Mouse (Mus musculus) small intestine, adult 2 months (tissue): ENCODE measurements around the gene Samd4b. TPM values are rescaled to one million over a fixed set of nuclear protein-coding genes. Genes with fewer than 3 reads are reported as not detected.

Experiments used
- H3K27ac ChIP-seq: fragments of 200-500 bp; 2 replicates; pipeline ENCODE4 v1.5.1; 2012; ENCODE audit warnings: low read depth, low read length, control low read depth, inconsistent platforms; ENCODE audit not compliant: insufficient read depth
- H3K27me3 ChIP-seq: fragments of 200-500 bp; 2 replicates; pipeline ENCODE4 v1.6.1; 2012; ENCODE audit warnings: mild to moderate bottlenecking, moderate library complexity, low read length, inconsistent platforms; ENCODE audit not compliant: control insufficient read depth, insufficient read depth
- H3K36me3 ChIP-seq: fragments of 200-500 bp; 2 replicates; pipeline ENCODE4 v1.6.1; 2012; ENCODE audit warnings: mild to moderate bottlenecking, low read length, control low read depth, inconsistent platforms; ENCODE audit not compliant: control insufficient read depth, insufficient read depth
- H3K4me1 ChIP-seq: fragments of 200-500 bp; 2 replicates; pipeline ENCODE4 v1.6.1; 2012; ENCODE audit warnings: low read length, inconsistent platforms, mixed read lengths; ENCODE audit not compliant: control insufficient read depth, insufficient read depth, insufficient read length
- H3K4me3 ChIP-seq: fragments of 200-500 bp; 2 replicates; pipeline ENCODE4 v1.5.1; 2012; ENCODE audit warnings: low read depth, mild to moderate bottlenecking, control low read depth, inconsistent platforms, low read length, moderate library complexity
- CTCF ChIP-seq: fragments of 200-500 bp; IDR thresholded peaks from 2 replicates; pipeline ENCODE4 v1.5.1; 2012; ENCODE audit warnings: low read depth, mild to moderate bottlenecking, control low read depth, inconsistent platforms, low read length, moderate library complexity, mixed read lengths; ENCODE audit not compliant: insufficient replicate concordance, insufficient read length; ENCODE audit errors: extremely low read depth
- POLR2A ChIP-seq: fragments of 200-500 bp; IDR thresholded peaks from 2 replicates; pipeline ENCODE4 v1.6.1; 2012; ENCODE audit warnings: low read depth, mild to moderate bottlenecking, control low read depth, inconsistent platforms, low read length, moderate library complexity
- WGBS: fragments of 180-500 bp; shearing (Covaris S2); methylation state at CpG from one replicate; pipeline ENCODE4 v1.1.7; 2018; 5-methylcytosine and 5-hydroxymethylcytosine counted together
- polyA plus RNA-seq: library from polyadenylated mRNA; depleted of rRNA; stranded (reverse); fragments of >200 nt; gene quantifications from 2 replicates; pipeline ENCODE4 v1.2.3, GENCODE M21; 2012

Samd4b gene
- polyA plus RNA-seq, 1 experiment = 82.0 TPM

DNA sequence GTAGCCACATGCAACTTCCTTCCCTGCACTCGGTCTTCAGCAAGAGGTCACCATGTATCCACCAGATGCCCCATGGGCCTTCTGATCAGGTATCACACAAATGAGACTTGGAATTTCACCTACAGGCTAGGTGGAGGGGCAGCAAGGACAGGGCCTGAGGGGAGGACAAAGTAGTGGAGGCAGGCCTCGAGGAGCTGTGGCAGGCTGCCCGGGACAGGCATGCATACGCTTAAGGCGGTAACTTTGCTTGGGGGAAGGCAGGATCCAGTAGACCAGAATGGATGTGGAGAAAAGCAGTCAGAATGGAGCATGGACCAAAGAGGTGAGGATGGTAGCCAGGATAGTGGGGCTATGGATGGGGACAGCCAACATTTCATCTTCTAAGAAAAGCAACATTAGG is 18.1 kb downstream of the Samd4b start:
- Histone ChIP-seq H3K4me3 (no peak overlapping the region), H3K4me1 (peaks cover 75% of the 10 kb centered on the region), H3K27ac (no peak overlapping the region), H3K27me3 (no peaks in the 10 kb centered on the region), H3K36me3 (no peaks in the 10 kb centered on the region)
- WGBS = 62% methylated on average over 5 of the region's 5 CpGs
- TF ChIP-seq POLR2A = no peak
- no peak for TF ChIP-seq CTCF

GRCm38 (mm10) chr7:28578543-28579053 is 19.3 kb downstream of the Samd4b start:
- no peak for TF ChIP-seq POLR2A
- TF ChIP-seq CTCF = no peak
- peaks cover 74% of the 10 kb centered on the region for H3K4me1 ChIP-seq
- WGBS = 61% methylated on average over 5 of the region's 5 CpGs

GRCm38 (mm10) chr7:28577826-28578542 is 20.0 kb downstream of the Samd4b start:
- Histone ChIP-seq H3K36me3 (no peaks in the 10 kb centered on the region), H3K4me1 (peaks cover 79% of the 10 kb centered on the region), H3K27ac (peak overlapping the region; percentile 5), H3K27me3 (no peaks in the 10 kb centered on the region), H3K4me3 (no peak overlapping the region)
- TF ChIP-seq CTCF = no peak
- TF ChIP-seq POLR2A = no peak
- 40% methylated on average over 9 of the region's 9 CpGs for WGBS

More at GRCm38 (mm10) chr7:28578543-28579053, 19.3 kb downstream of the Samd4b start:
- H3K27ac ChIP-seq = peak overlapping the region; percentile 5; the same call in 1 of the 2 replicates
- no peaks in the 10 kb centered on the region for H3K36me3 ChIP-seq
- H3K4me3 ChIP-seq = no peak overlapping the region
- no peaks in the 10 kb centered on the region for H3K27me3 ChIP-seq

- no peak overlapping the region for H3K4me3 ChIP-seq
- H3K27ac ChIP-seq = peak overlapping the region; percentile 5; the same call in 1 of the 2 replicates
- peaks cover 85% of the 10 kb centered on the region for H3K4me1 ChIP-seq
- TF ChIP-seq POLR2A (no peak), CTCF (no peak)
- no peaks in the 10 kb centered on the region for H3K36me3 ChIP-seq
- H3K27me3 ChIP-seq = no peaks in the 10 kb centered on the region
- WGBS = 32% methylated on average over 5 of the region's 5 CpGs
Observed at GRCm38 (mm10) chr7:28576271-28576914, 21.6 kb downstream of the Samd4b start.

GRCm38 (mm10) chr7:28575597-28575996 is 22.3 kb downstream of the Samd4b start:
- WGBS = 85% methylated on average over 11 of the region's 11 CpGs
- Histone ChIP-seq H3K4me1 (peaks cover 88% of the 10 kb centered on the region), H3K36me3 (no peaks in the 10 kb centered on the region), H3K27me3 (no peaks in the 10 kb centered on the region), H3K27ac (no peak overlapping the region), H3K4me3 (no peak overlapping the region)
- TF ChIP-seq POLR2A (no peak), CTCF (no peak)

GRCm38 (mm10) chr7:28573236-28573635 is 24.7 kb downstream of the Samd4b start:
- 73% methylated on average over 3 of the region's 3 CpGs for WGBS
- H3K36me3 ChIP-seq = peaks cover 12% of the 10 kb centered on the region
- H3K4me1 ChIP-seq = peaks cover 83% of the 10 kb centered on the region
- no peak overlapping the region for H3K4me3 ChIP-seq
- H3K27ac ChIP-seq = peak overlapping the region; percentile 88
- TF ChIP-seq CTCF (no peak), POLR2A (no peak)
- H3K27me3 ChIP-seq = no peaks in the 10 kb centered on the region

DNA sequence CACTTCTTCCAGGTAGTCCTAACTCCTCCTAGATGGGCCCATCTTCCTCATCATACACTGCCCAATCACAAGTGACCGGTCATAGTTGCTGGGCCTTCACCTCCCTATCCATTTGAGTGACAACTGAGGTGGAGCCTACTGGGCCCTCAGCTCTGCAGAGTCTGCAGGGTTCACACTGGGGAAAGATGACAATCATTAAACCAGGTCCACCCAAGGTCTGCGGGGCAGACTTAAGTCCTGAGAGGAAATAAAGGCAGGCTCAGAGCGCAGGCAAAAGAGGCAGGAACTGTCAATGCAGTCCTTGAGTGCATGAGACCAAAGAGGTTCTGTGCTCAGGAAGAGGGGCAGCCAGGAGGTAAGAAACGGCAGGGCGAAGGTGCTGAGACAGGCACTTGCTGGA is 25.3 kb downstream of the Samd4b start:
- H3K36me3 ChIP-seq = peaks cover 17% of the 10 kb centered on the region
- peaks cover 78% of the 10 kb centered on the region for H3K4me1 ChIP-seq
- WGBS = 56% methylated on average over 5 of the region's 5 CpGs
- H3K4me3 ChIP-seq = no peak overlapping the region
- no peaks in the 10 kb centered on the region for H3K27me3 ChIP-seq
- H3K27ac ChIP-seq = peak overlapping the region; percentile 88
- TF ChIP-seq POLR2A (no peak), CTCF (no peak)
